Mouse (Mus musculus): ENCODE data around the gene Chmp1a. TPM values are rescaled to one million over a fixed set of nuclear protein-coding genes. Genes with fewer than 3 reads are reported as not detected.
"Not testable (repeated sequence)": the region's sequence is repeated elsewhere in the genome, so short reads cannot be mapped to it uniquely, and the experiment has no call there.

The Chmp1a gene
- polyA plus RNA-seq (2014; fragmentation: Nextera tagmentation; extraction: Ambion mirVana) = 113 and 133 TPM in 2 replicates

DNA sequence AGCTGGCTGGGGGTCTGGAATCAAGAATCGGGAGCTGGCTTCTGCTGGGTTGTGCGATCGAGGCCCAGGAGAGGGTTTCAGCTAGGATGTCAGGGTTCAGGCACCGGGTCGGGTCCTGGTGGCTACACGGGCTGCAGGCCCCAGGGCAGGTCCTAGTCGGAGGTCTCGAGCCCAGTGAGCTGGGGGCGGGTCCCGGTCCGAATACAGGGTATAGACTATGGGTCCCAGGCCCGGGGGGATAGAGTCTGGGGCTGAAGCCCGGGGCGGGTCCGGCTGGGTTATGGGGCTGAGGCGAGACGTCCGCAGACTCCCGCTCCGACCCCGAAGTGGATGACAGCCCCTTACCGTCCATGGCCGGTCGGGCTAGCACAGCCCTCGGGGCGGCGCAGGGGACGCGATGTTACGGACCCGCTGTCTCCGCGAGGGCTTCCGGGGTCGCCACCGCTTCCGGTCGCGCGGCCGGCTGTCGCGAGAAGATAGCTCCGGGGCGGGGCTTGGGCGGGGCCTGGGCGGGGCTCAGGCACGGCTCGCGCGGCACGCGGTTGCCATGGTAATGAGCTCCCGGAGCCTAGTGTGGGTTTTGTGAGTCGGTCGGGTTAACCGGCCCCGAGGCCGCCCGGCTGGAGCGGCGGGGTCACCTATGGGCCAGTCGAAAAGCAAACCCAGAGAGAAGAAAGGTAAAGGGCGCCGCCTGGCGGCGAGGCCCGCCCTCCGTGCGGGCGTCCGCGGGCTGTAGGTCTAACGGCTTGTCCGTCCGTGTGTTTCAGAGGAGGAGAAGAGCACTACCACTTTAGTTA lies at the start of gene Chmp1a, which contains the start of gene Spata33:
TSS of gene Chmp1a (minus strand) at position 443 of the 797 bp plus-strand sequence.
TSS of gene Spata33 (plus strand) at position 512 of the 797 bp plus-strand sequence.
- H3K4me1 ChIP-seq (ENCODE audit: control insufficient read depth, insufficient read depth, low read length) = peaks cover 13% of the 10 kb centered on the region
- peaks cover 29% of the 10 kb centered on the region for H3K36me3 ChIP-seq (ENCODE audit: control insufficient read depth, insufficient read depth, low read length)
- peak within 1 kb of the TSS; percentile 93 for H3K4me3 ChIP-seq (ENCODE audit: low read depth, low read length)
- ATAC-seq (ENCODE audit: low read depth) (peak; percentile 93), DNase-seq (ENCODE audit: low spot score) (peak; percentile 95)
- peak within 1 kb of the TSS; percentile 78 for H3K4me2 ChIP-seq (ENCODE audit: low read depth, low read length)
- H3K9ac ChIP-seq (ENCODE audit: low read depth, low read length) = peak within 1 kb of the TSS; percentile 95
- under 1% methylated on average over 42 of the region's 76 CpGs for WGBS
- no peaks in the 10 kb centered on the region for H3K9me3 ChIP-seq (ENCODE audit: control insufficient read depth, low read length)
- no peaks in the 10 kb centered on the region for H3K27me3 ChIP-seq (replicated peaks; ENCODE audit: control insufficient read depth, insufficient read depth, low read length)
- no peak within 1 kb of the TSS; the same call in 1 of the 2 replicates for H3K27ac ChIP-seq (replicated peaks; ENCODE audit: low read depth, low read length)

DNA sequence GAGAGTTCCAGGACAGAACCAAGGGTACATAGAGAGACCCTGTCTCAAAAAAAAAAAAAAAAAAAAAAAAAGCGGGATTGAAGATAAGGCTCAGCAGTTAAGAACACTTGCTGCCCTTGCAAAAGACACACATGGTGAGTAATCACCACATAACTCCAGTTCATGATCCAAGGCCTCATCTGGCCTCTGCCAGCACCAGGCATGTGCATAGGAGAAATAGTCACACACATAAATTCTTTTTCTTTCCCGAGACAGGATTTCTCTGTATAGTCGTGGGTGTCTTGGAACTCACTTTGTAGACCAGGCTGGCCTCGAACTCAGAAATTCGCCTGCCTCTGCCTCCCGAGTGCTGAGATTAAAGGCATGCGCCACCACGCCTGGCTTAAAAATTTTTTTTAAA lies 45.0 kb upstream of the Chmp1a start:
- Histone ChIP-seq H3K4me1 (ENCODE audit: control insufficient read depth, insufficient read depth, low read length) (peaks cover 17% of the 10 kb centered on the region), H3K36me3 (ENCODE audit: control insufficient read depth, insufficient read depth, low read length) (peaks cover 60% of the 10 kb centered on the region; the same call in 1 of the 2 replicates)
- not testable (repeated sequence) for H3K9me3 ChIP-seq (ENCODE audit: control insufficient read depth, low read length); H3K4me3 ChIP-seq (ENCODE audit: low read depth, low read length); H3K27ac ChIP-seq (replicated peaks; ENCODE audit: low read depth, low read length); ATAC-seq (ENCODE audit: low read depth); H3K27me3 ChIP-seq (replicated peaks; ENCODE audit: control insufficient read depth, insufficient read depth, low read length); H3K9ac ChIP-seq (ENCODE audit: low read depth, low read length); H3K4me2 ChIP-seq (ENCODE audit: low read depth, low read length); DNase-seq (ENCODE audit: low spot score)
- 92% methylated on average over 7 of the region's 8 CpGs for WGBS

DNA sequence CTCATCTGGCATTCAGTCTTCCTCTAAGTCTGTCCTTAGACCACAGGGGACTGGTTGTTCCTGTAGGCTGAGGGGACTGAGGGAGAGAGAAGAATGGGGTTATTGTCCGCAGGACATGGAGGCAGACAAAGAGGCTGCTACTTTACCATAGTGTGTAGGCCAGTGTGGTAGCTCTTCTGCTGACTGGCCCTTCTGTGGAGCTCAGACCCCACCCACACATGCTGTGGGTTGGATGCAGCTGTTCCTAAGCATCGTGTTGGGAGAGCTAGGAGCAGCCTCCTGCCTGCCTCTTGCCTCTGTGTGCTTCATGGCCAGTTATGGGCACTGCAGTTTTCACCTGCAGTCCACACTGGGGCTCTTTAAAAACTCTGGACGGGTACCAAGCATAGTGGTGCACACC lies 44.6 kb upstream of the Chmp1a start:
- H3K9me3 ChIP-seq (ENCODE audit: control insufficient read depth, low read length) = no peaks in the 10 kb centered on the region
- H3K27me3 ChIP-seq (replicated peaks; ENCODE audit: control insufficient read depth, insufficient read depth, low read length) = no peaks in the 10 kb centered on the region
- no peak overlapping the region for H3K4me3 ChIP-seq (ENCODE audit: low read depth, low read length)
- 59% methylated on average over 3 of the region's 3 CpGs for WGBS
- H3K4me2 ChIP-seq (ENCODE audit: low read depth, low read length) = no peak overlapping the region
- 0 out of 2 replicates have a peak overlapping the region, but pooled peaks have one; percentile 10 for H3K27ac ChIP-seq (replicated peaks; ENCODE audit: low read depth, low read length)
- H3K4me1 ChIP-seq (ENCODE audit: control insufficient read depth, insufficient read depth, low read length) = peaks cover 17% of the 10 kb centered on the region
- no peak for DNase-seq (ENCODE audit: low spot score)
- ATAC-seq (ENCODE audit: low read depth) = no peak
- peaks cover 58% of the 10 kb centered on the region; the same call in 1 of the 2 replicates for H3K36me3 ChIP-seq (ENCODE audit: control insufficient read depth, insufficient read depth, low read length)
- H3K9ac ChIP-seq (ENCODE audit: low read depth, low read length) = no peak overlapping the region

DNA sequence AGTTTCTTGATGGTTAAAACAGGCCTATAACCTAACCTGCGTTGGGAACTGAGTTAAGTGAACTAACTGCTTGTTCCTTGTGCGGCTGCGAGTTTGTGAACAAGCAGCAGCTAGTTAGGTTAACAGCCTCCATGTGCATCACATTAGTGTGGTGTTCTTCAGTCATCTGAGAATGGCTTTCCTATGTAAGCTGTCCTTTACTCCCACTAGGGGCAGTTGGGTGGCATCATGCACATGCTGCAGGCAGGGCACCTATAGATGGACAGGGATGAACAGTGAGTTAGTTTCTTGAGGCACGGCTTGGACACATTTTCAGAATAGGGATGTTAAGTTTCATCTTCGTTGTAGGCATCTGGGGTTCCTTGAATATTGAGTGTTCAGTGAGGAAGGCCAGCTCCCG lies 42.6 kb upstream of the Chmp1a start:
- H3K4me1 ChIP-seq (ENCODE audit: control insufficient read depth, insufficient read depth, low read length) = peaks cover 17% of the 10 kb centered on the region
- peak overlapping the region; percentile 87 for H3K4me2 ChIP-seq (ENCODE audit: low read depth, low read length)
- no peaks in the 10 kb centered on the region for H3K9me3 ChIP-seq (ENCODE audit: control insufficient read depth, low read length)
- H3K36me3 ChIP-seq (ENCODE audit: control insufficient read depth, insufficient read depth, low read length) = peaks cover 63% of the 10 kb centered on the region
- peak overlapping the region; percentile 94 for H3K4me3 ChIP-seq (ENCODE audit: low read depth, low read length)
- 65% methylated on average over 6 of the region's 6 CpGs for WGBS
- no peak overlapping the region for H3K27ac ChIP-seq (replicated peaks; ENCODE audit: low read depth, low read length)
- ATAC-seq (ENCODE audit: low read depth) (no peak), DNase-seq (ENCODE audit: low spot score) (no peak)
- peak overlapping the region; percentile 88 for H3K9ac ChIP-seq (ENCODE audit: low read depth, low read length)
- H3K27me3 ChIP-seq (replicated peaks; ENCODE audit: control insufficient read depth, insufficient read depth, low read length) = no peaks in the 10 kb centered on the region

DNA sequence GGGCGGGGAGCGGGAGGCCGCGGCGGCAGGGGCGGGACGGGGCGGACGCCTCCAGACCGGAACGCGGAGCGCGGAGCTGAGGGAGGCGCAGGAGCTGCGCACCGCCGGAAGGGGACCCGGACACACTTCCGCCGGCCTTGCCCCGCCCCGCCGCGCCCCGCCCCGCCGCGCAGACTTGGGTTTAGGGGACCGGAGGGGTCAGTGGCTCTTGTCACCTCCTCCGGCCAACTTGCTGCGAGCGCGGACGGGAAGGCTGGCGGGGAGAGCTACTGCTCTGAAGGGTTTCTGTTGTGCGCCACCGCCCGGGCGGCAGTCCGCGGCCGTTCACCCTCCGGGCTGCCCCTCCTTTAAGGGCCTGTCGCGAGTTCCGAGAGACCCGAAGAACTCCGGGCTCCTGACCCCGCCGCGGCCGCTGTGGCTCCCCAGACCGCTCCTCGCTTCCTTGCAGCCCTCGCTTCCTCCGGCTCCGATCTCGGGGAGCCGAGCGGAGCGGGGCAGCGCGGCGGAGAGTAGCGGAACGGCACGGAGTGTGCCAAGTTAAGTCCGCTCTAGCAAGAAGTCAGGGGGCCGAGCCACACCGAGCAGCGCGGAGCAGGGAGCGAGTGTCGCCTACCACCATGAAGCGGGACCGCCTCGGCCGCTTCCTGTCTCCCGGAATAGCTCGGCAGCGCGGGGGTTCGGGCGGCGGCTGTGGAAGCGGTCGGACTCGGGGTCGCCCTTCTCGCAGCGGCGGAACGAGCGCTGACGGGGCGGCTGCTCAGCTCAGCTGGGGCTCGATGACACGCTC lies 41.7 kb upstream of the Chmp1a start, which contains the start of the genes Zfp276 and Vps9d1:
TSS of gene Zfp276 (plus strand) at position 97 of the 787 bp plus-strand sequence.
TSS of gene Vps9d1 (minus strand) at position 250 of the 787 bp plus-strand sequence.
- H3K9me3 ChIP-seq (ENCODE audit: control insufficient read depth, low read length) = no peaks in the 10 kb centered on the region
- peak within 1 kb of the TSS; percentile 87 for H3K4me2 ChIP-seq (ENCODE audit: low read depth, low read length)
- no peaks in the 10 kb centered on the region for H3K27me3 ChIP-seq (replicated peaks; ENCODE audit: control insufficient read depth, insufficient read depth, low read length)
- H3K27ac ChIP-seq (replicated peaks; ENCODE audit: low read depth, low read length) = peak within 1 kb of the TSS; percentile 72
- H3K9ac ChIP-seq (ENCODE audit: low read depth, low read length) = peak within 1 kb of the TSS; percentile 88
- peaks cover 17% of the 10 kb centered on the region for H3K4me1 ChIP-seq (ENCODE audit: control insufficient read depth, insufficient read depth, low read length)
- peaks cover 63% of the 10 kb centered on the region for H3K36me3 ChIP-seq (ENCODE audit: control insufficient read depth, insufficient read depth, low read length)
- peak; percentile 97 for ATAC-seq (ENCODE audit: low read depth)
- peak; percentile 90 for DNase-seq (ENCODE audit: low spot score)
- 0% methylated on average over 17 of the region's 99 CpGs for WGBS
- peak within 1 kb of the TSS; percentile 94 for H3K4me3 ChIP-seq (ENCODE audit: low read depth, low read length)

DNA sequence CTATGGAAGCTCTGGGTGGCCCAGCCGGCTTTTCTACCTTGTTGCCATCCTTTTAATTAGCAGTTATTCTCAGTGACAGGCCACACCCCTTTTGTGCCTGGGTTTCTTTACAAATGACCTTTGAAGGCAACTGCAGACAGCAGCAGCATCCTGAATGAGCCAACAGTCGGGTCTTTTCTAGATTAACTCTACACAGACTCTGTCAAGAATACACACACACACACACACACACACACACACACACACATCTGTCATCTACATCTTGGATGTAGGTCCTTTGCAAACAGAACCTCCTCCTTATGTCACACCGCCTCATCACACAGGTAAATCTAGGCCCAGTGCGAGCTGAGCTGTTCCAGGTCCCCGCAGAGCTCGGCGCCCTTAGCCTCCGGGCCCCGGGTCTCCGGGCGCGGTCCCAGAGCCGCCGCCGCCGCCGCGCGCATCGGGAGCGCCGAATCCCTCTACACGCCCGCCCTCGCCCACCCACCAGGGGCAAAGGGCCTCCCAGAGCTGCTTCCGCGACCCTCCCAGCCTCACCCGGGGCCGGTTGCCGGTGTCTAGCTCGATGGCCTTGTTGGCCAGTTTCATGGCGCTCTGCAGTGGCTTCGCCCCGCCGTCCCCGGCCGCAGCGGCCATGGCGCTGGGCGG lies 41.0 kb upstream of the Chmp1a start:
- peak overlapping the region; percentile 94 for H3K4me3 ChIP-seq (ENCODE audit: low read depth, low read length)
- H3K9ac ChIP-seq (ENCODE audit: low read depth, low read length) = peak overlapping the region; percentile 88
- H3K27ac ChIP-seq (replicated peaks; ENCODE audit: low read depth, low read length) = peak overlapping the region; percentile 72
- no peaks in the 10 kb centered on the region for H3K27me3 ChIP-seq (replicated peaks; ENCODE audit: control insufficient read depth, insufficient read depth, low read length)
- ATAC-seq (ENCODE audit: low read depth) (peak; percentile 50), DNase-seq (ENCODE audit: low spot score) (no peak)
- WGBS = under 1% methylated on average over 36 of the region's 40 CpGs
- peak overlapping the region; percentile 87 for H3K4me2 ChIP-seq (ENCODE audit: low read depth, low read length)
- no peaks in the 10 kb centered on the region for H3K9me3 ChIP-seq (ENCODE audit: control insufficient read depth, low read length)
- peaks cover 17% of the 10 kb centered on the region for H3K4me1 ChIP-seq (ENCODE audit: control insufficient read depth, insufficient read depth, low read length)
- peaks cover 63% of the 10 kb centered on the region for H3K36me3 ChIP-seq (ENCODE audit: control insufficient read depth, insufficient read depth, low read length)

DNA sequence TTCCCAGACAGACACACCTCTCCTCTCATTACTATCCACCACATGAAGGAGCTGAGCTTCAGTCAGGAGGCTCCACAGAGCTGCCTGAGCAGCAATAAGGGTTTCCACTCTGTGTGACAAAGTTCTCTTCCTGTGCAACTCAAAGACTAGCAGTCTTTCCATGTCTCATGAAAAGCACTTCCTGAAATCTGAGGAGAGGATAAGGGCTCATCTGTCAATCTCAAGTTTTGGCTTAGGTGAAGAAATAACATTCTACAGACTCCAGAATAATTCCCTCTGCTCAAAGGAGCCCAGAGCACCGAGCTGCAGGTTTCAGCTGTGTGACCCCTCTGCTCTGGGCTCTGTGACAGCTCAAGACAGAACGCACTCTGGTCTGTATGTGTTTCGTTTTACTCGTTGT lies 40.4 kb upstream of the Chmp1a start:
- peak overlapping the region; percentile 94 for H3K4me3 ChIP-seq (ENCODE audit: low read depth, low read length)
- H3K4me1 ChIP-seq (ENCODE audit: control insufficient read depth, insufficient read depth, low read length) = peaks cover 17% of the 10 kb centered on the region
- no peaks in the 10 kb centered on the region for H3K9me3 ChIP-seq (ENCODE audit: control insufficient read depth, low read length)
- no peak overlapping the region for H3K27ac ChIP-seq (replicated peaks; ENCODE audit: low read depth, low read length)
- peak overlapping the region; percentile 88 for H3K9ac ChIP-seq (ENCODE audit: low read depth, low read length)
- H3K4me2 ChIP-seq (ENCODE audit: low read depth, low read length) = peak overlapping the region; percentile 87
- 38% methylated on average over 4 of the region's 4 CpGs for WGBS
- peaks cover 63% of the 10 kb centered on the region for H3K36me3 ChIP-seq (ENCODE audit: control insufficient read depth, insufficient read depth, low read length)
- DNase-seq (ENCODE audit: low spot score) (no peak), ATAC-seq (ENCODE audit: low read depth) (no peak)
- no peaks in the 10 kb centered on the region for H3K27me3 ChIP-seq (replicated peaks; ENCODE audit: control insufficient read depth, insufficient read depth, low read length)

DNA sequence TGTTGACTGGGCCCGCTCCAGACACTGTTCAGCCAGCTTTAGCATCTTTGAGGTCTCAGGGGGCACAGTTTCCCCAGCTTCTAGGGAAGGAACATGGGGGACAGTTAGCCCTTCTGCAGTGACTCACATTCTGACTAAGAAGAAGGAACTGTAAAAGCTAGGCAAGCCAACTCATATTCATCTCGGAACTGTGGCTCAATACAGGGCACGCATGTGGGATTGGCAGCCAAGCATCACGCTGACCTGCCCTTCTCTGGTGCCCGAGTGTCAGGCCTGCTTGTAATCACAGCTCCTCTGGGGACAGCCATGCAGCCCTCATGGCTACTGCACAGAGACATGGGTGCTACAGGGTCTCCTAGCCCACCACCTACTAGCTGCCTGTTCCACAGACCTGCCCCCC lies 38.4 kb upstream of the Chmp1a start:
- WGBS = 93% methylated on average over 5 of the region's 5 CpGs
- no peak overlapping the region for H3K4me3 ChIP-seq (ENCODE audit: low read depth, low read length)
- no peak for ATAC-seq (ENCODE audit: low read depth)

More for the DNA sequence above, 38.4 kb upstream of the Chmp1a start:
- H3K4me2 ChIP-seq (ENCODE audit: low read depth, low read length) = no peak overlapping the region
- peaks cover 17% of the 10 kb centered on the region for H3K4me1 ChIP-seq (ENCODE audit: control insufficient read depth, insufficient read depth, low read length)
- peaks cover 64% of the 10 kb centered on the region for H3K36me3 ChIP-seq (ENCODE audit: control insufficient read depth, insufficient read depth, low read length)
- H3K27me3 ChIP-seq (replicated peaks; ENCODE audit: control insufficient read depth, insufficient read depth, low read length) = no peaks in the 10 kb centered on the region
- no peak overlapping the region for H3K9ac ChIP-seq (ENCODE audit: low read depth, low read length)
- no peak overlapping the region for H3K27ac ChIP-seq (replicated peaks; ENCODE audit: low read depth, low read length)
- H3K9me3 ChIP-seq (ENCODE audit: control insufficient read depth, low read length) = no peaks in the 10 kb centered on the region
- DNase-seq (ENCODE audit: low spot score) = no peak

All from embryonic facial prominence, embryonic 14.5 days (tissue).